Mouse (Mus musculus): Measurements from ENCODE around the gene Tns1. TPM values are rescaled to one million over a fixed set of nuclear protein-coding genes. Genes with fewer than 3 reads are reported as not detected.

Tns1 gene
- total and polyA plus RNA-seq, 3 experiments, result 0.11 TPM; not detected in 2

GRCm38 (mm10) chr1:74016618-74017017, 107.6 kb downstream of the Tns1 start:
- Histone ChIP-seq H3K9me3 (replicated peaks; ENCODE audit: insufficient read depth, low read length) (no peaks in the 10 kb centered on the region), H3K9ac (ENCODE audit: control insufficient read depth, low read depth, low read length, poor library complexity, severe bottlenecking) (no peak overlapping the region), H3K36me3 (ENCODE audit: control insufficient read depth in 1 of 2, insufficient read depth in 2 of 2, low read length in 2 of 2) (no peaks in the 10 kb centered on the region), H3K79me2 (ENCODE audit: control insufficient read depth, insufficient read depth, low read length, poor library complexity) (no peaks in the 10 kb centered on the region), H3K4me1 (ENCODE audit: control insufficient read depth in 1 of 2, insufficient read depth in 2 of 2, low read length in 2 of 2) (no peaks in the 10 kb centered on the region), H3K4me3 (ENCODE audit: control insufficient read depth in 1 of 2, insufficient read depth in 1 of 2, low read depth in 2 of 2, low read length in 2 of 2) (no peak overlapping the region), H3K27me3 (ENCODE audit: control insufficient read depth in 1 of 2, insufficient read depth in 2 of 2, low read length in 2 of 2) (no peaks in the 10 kb centered on the region), H3K27ac (ENCODE audit: control insufficient read depth, low read depth, low read length) (no peak overlapping the region)
- TF ChIP-seq ETS1 (IDR thresholded peaks at IDR 0.05; ENCODE audit: low read depth, low read length) (no peak), MAFK (IDR thresholded peaks at IDR 0.05; ENCODE audit: borderline replicate concordance, low read depth, low read length) (no peak), ZMIZ1 (IDR thresholded peaks at IDR 0.05; ENCODE audit: low read depth, low read length) (no peak), UBTF (IDR thresholded peaks at IDR 0.05; ENCODE audit: borderline replicate concordance, insufficient read depth, low read depth, low read length) (no peak), TCF12 (IDR thresholded peaks at IDR 0.05; ENCODE audit: low read depth, low read length) (no peak), ELF1 (IDR thresholded peaks at IDR 0.05; ENCODE audit: low read depth, low read length) (no peak), NELFE (IDR thresholded peaks at IDR 0.05; ENCODE audit: low read depth, low read length) (no peak), NRF1 (IDR thresholded peaks at IDR 0.05; ENCODE audit: insufficient read depth, low read depth, low read length, poor library complexity, severe bottlenecking) (no peak), HCFC1 (IDR thresholded peaks at IDR 0.05; ENCODE audit: low read depth, low read length) (no peak), MYB (IDR thresholded peaks at IDR 0.05; ENCODE audit: low read depth, low read length) (no peak), CTCF (IDR thresholded peaks at IDR 0.05 in 2 of 3, conservative IDR thresholded peaks at IDR 0.05 in 1 of 3; ENCODE audit: control insufficient read depth in 1 of 3, insufficient read depth in 1 of 3, low read depth in 2 of 3, low read length in 3 of 3, poor library complexity in 1 of 3, severe bottlenecking in 1 of 3) (no peak), MYC (IDR thresholded peaks at IDR 0.05; ENCODE audit: low read depth, low read length) (no peak)
- DNase-seq (ENCODE audit: low read depth, low spot score), result no peak

GRCm38 (mm10) chr1:74015513-74016234, 108.6 kb downstream of the Tns1 start:
- Histone ChIP-seq H3K79me2 (ENCODE audit: control insufficient read depth, insufficient read depth, low read length, poor library complexity) (no peaks in the 10 kb centered on the region), H3K4me3 (ENCODE audit: control insufficient read depth in 1 of 2, insufficient read depth in 1 of 2, low read depth in 2 of 2, low read length in 2 of 2) (no peak overlapping the region), H3K36me3 (ENCODE audit: control insufficient read depth in 1 of 2, insufficient read depth in 2 of 2, low read length in 2 of 2) (no peaks in the 10 kb centered on the region), H3K27me3 (ENCODE audit: control insufficient read depth in 1 of 2, insufficient read depth in 2 of 2, low read length in 2 of 2) (no peaks in the 10 kb centered on the region), H3K4me1 (ENCODE audit: control insufficient read depth in 1 of 2, insufficient read depth in 2 of 2, low read length in 2 of 2) (no peaks in the 10 kb centered on the region), H3K9me3 (replicated peaks; ENCODE audit: insufficient read depth, low read length) (no peaks in the 10 kb centered on the region), H3K9ac (ENCODE audit: control insufficient read depth, low read depth, low read length, poor library complexity, severe bottlenecking) (no peak overlapping the region), H3K27ac (ENCODE audit: control insufficient read depth, low read depth, low read length) (no peak overlapping the region)
- TF ChIP-seq RCOR1 (IDR thresholded peaks at IDR 0.05; ENCODE audit: low read depth, low read length), result no peak
- TF ChIP-seq EP300 (IDR thresholded peaks at IDR 0.05; ENCODE audit: low read depth in 1 of 2, low read length in 2 of 2), result no peak
- no peak for TF ChIP-seq MEF2A (IDR thresholded peaks at IDR 0.05; ENCODE audit: extremely low read depth, insufficient replicate concordance, low read depth, low read length, poor library complexity, severe bottlenecking)
- no peak for TF ChIP-seq KAT2A (conservative IDR thresholded peaks at IDR 0.05; ENCODE audit: low read depth, low read length)
- no peak for TF ChIP-seq CTCF (IDR thresholded peaks at IDR 0.05 in 2 of 3, conservative IDR thresholded peaks at IDR 0.05 in 1 of 3; ENCODE audit: control insufficient read depth in 1 of 3, insufficient read depth in 1 of 3, low read depth in 2 of 3, low read length in 3 of 3, poor library complexity in 1 of 3, severe bottlenecking in 1 of 3)
- TF ChIP-seq ZKSCAN1 (IDR thresholded peaks at IDR 0.05; ENCODE audit: low read depth, low read length), result no peak
- TF ChIP-seq POLR2AphosphoS2 (IDR thresholded peaks at IDR 0.05; ENCODE audit: low read length), result no peak
- no peak for TF ChIP-seq UBTF (IDR thresholded peaks at IDR 0.05; ENCODE audit: borderline replicate concordance, insufficient read depth, low read depth, low read length)
- TF ChIP-seq NRF1 (IDR thresholded peaks at IDR 0.05; ENCODE audit: insufficient read depth, low read depth, low read length, poor library complexity, severe bottlenecking), result no peak
- no peak for TF ChIP-seq POLR2A (IDR thresholded peaks at IDR 0.05; ENCODE audit: control insufficient read depth in 1 of 2, insufficient read depth in 1 of 2, low read depth in 1 of 2, low read length in 2 of 2, poor library complexity in 1 of 2)
- TF ChIP-seq TBP (IDR thresholded peaks at IDR 0.05; ENCODE audit: low read depth, low read length), result no peak
- TF ChIP-seq TAL1 (IDR thresholded peaks at IDR 0.05; ENCODE audit: low read length), result no peak
- DNase-seq (ENCODE audit: low read depth, low spot score), result no peak
